In the genomic region with DNA sequence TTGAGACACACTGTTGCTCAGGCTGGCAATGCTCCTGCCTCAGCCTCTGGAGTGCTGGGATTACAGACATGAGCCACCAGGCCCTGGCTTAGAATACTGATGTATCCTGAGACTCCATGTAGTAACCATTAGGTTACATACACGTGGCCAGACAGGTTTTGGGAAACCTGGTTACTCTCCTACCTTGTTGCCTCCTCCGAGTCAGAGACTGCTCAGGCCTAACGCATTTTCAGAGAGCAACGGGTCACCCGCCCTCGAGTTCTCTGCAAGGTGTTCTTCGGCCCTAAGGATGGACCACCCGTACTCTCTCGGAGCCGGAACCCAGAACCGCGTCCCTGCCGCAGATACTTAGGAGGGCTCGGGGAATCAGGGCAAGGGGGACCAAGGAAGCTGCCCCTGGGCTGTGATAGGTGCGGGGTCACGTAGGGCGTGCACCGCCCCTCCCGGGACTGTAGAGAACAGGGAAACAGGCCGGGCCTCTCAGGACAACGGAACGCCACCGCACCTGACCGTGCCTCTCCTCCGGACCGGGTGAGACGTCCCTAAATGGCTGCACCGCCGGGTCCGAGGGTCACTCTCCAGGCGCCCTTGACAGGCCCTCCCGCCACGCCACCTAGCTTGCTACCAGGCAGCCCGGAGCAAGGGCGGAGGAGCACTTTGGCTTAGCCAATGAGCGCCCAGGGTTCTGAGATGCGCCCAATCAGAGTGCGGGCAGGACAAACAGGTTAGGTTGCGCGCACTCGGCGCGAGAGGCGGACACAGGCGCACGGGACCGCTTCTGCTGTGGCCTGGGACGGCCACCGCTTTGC, we compare ENCODE assay signal across 8 mouse cellular contexts. TPM values are rescaled to one million over a fixed set of nuclear protein-coding genes. Genes with fewer than 3 reads are reported as not detected.
A peak's percentile ranks its signal among the peaks of the same experiment; 100 is the strongest.
DNase-seq lines count a peak whose midpoint lies in the region; ATAC-seq and TF ChIP-seq lines count a peak whose summit lies in the region.

A gene (plus strand): TSS at position 728 of the 809 bp plus-strand sequence.

- peak; percentile 74 for TF ChIP-seq POLR2A in ES-Bruce4 (IDR thresholded peaks at IDR 0.05; ENCODE audit: insufficient read depth, low read length)

- ATAC-seq in cerebellum, adult (ENCODE audit: insufficient number of reproducible peaks, low FRiP score, low TSS enrichment) = peak; percentile 98
- peak; percentile 99 for ATAC-seq in forebrain, embryonic 13.5 days
- ATAC-seq in liver, postnatal 0 days = peak; percentile 95
- peak; percentile 99 for ATAC-seq in neural tube, embryonic 14.5 days (ENCODE audit: low read depth)

- DNase-seq in heart, postnatal 10 days = peak; percentile 98
- peak; percentile 93 for DNase-seq in large intestine, adult 2 months (ENCODE audit: low read depth, low spot score)
- DNase-seq in liver, postnatal 0 days = peak; percentile 96
- DNase-seq in testis, postnatal 10 days (ENCODE audit: low spot score) = peak; percentile 93

- H3K9ac ChIP-seq in ES-Bruce4 (ENCODE audit: low read depth, poor library complexity, severe bottlenecking) = peak within 1 kb of the TSS; percentile 93
- peak within 1 kb of the TSS; percentile 90 for H3K9ac ChIP-seq in forebrain, embryonic 13.5 days
- peak within 1 kb of the TSS; percentile 98 for H3K9ac ChIP-seq in liver, postnatal 0 days (replicated peaks)
- H3K9ac ChIP-seq in neural tube, embryonic 14.5 days (replicated peaks; ENCODE audit: low read depth, low read length) = peak within 1 kb of the TSS; percentile 76

- TF ChIP-seq CTCF in ES-Bruce4 (IDR thresholded peaks at IDR 0.05; ENCODE audit: low read depth, low read length) = no peak
- TF ChIP-seq CTCF in liver, postnatal 0 days (IDR thresholded peaks at IDR 0.05; ENCODE audit: low read depth) = peak; percentile 53

- peak within 1 kb of the TSS; percentile 97 for H3K4me3 ChIP-seq in ES-Bruce4 (ENCODE audit: low read depth, low read length)
- peak within 1 kb of the TSS; percentile 93 for H3K4me3 ChIP-seq in forebrain, embryonic 13.5 days
- peak within 1 kb of the TSS; percentile 99 for H3K4me3 ChIP-seq in liver, postnatal 0 days (ENCODE audit: low read depth, low read length)
- peak within 1 kb of the TSS; percentile 82 for H3K4me3 ChIP-seq in neural tube, embryonic 14.5 days (ENCODE audit: low read depth, low read length)

- no peak for TF ChIP-seq EP300 in ES-Bruce4 (IDR thresholded peaks at IDR 0.05; ENCODE audit: insufficient read depth, low read depth, low read length)
- TF ChIP-seq EP300 in liver, postnatal 0 days (IDR thresholded peaks at IDR 0.05; ENCODE audit: low read depth) = no peak

- no peaks in the 10 kb centered on the region for H3K36me3 ChIP-seq in ES-Bruce4 (ENCODE audit: control insufficient read depth, insufficient read depth, low read length, poor library complexity, severe bottlenecking)
- H3K36me3 ChIP-seq in forebrain, embryonic 13.5 days (ENCODE audit: poor library complexity, severe bottlenecking) = peaks cover 3% of the 10 kb centered on the region; the same call in 1 of the 2 replicates
- no peaks in the 10 kb centered on the region for H3K36me3 ChIP-seq in liver, postnatal 0 days (replicated peaks; ENCODE audit: insufficient read depth, low read length)
- no peaks in the 10 kb centered on the region for H3K36me3 ChIP-seq in neural tube, embryonic 14.5 days (ENCODE audit: control insufficient read depth, insufficient read depth, low read length)

- intact Hi-C loops in heart, postnatal 10 days (cut with DNase I) = loop anchor here (1.0 to 5.0 kb wide), 3 partner anchors 17 to 68 kb away; a partner anchor contains a TSS

- no peaks in the 10 kb centered on the region for H3K27me3 ChIP-seq in ES-Bruce4 (ENCODE audit: control insufficient read depth, insufficient read depth, low read length, poor library complexity, severe bottlenecking)
- H3K27me3 ChIP-seq in forebrain, embryonic 13.5 days = no peaks in the 10 kb centered on the region
- H3K27me3 ChIP-seq in liver, postnatal 0 days (ENCODE audit: insufficient read depth, low read length) = no peaks in the 10 kb centered on the region
- H3K27me3 ChIP-seq in neural tube, embryonic 14.5 days (ENCODE audit: control insufficient read depth, insufficient read depth, low read length) = no peaks in the 10 kb centered on the region

- H3K4me1 ChIP-seq in ES-Bruce4 (ENCODE audit: control insufficient read depth, insufficient read depth, low read length) = no peaks in the 10 kb centered on the region
- peaks cover 20% of the 10 kb centered on the region for H3K4me1 ChIP-seq in forebrain, embryonic 13.5 days
- peaks cover 8% of the 10 kb centered on the region for H3K4me1 ChIP-seq in liver, postnatal 0 days (ENCODE audit: insufficient read depth)
- peaks cover 11% of the 10 kb centered on the region; the same call in 1 of the 2 replicates for H3K4me1 ChIP-seq in neural tube, embryonic 14.5 days (ENCODE audit: control insufficient read depth, insufficient read depth, low read length)

- under 1% methylated on average over 47 of the region's 49 CpGs for WGBS in forebrain, embryonic 13.5 days
- 2% methylated on average over 47 of the region's 49 CpGs for WGBS in large intestine, adult 2 months
- WGBS in liver, postnatal 0 days (ENCODE audit: insufficient replicate concordance) = under 1% methylated on average over 49 of the region's 49 CpGs
- WGBS in neural tube, embryonic 14.5 days = under 1% methylated on average over 49 of the region's 49 CpGs

- no peaks in the 10 kb centered on the region for H3K9me3 ChIP-seq in ES-Bruce4 (replicated peaks; ENCODE audit: control insufficient read depth, insufficient read depth, low read length, poor library complexity, severe bottlenecking)
- no peaks in the 10 kb centered on the region for H3K9me3 ChIP-seq in forebrain, embryonic 13.5 days (replicated peaks)
- no peaks in the 10 kb centered on the region for H3K9me3 ChIP-seq in liver, postnatal 0 days (ENCODE audit: low read length)
- H3K9me3 ChIP-seq in neural tube, embryonic 14.5 days (ENCODE audit: control insufficient read depth, low read length) = no peaks in the 10 kb centered on the region

- H3K4me2 ChIP-seq in forebrain, embryonic 13.5 days = peak within 1 kb of the TSS; percentile 85
- peak within 1 kb of the TSS; percentile 83 for H3K4me2 ChIP-seq in liver, postnatal 0 days (ENCODE audit: low read depth, low read length)
- peak within 1 kb of the TSS; percentile 82 for H3K4me2 ChIP-seq in neural tube, embryonic 14.5 days (ENCODE audit: low read depth, low read length)

- H3K27ac ChIP-seq in ES-Bruce4 (ENCODE audit: insufficient read depth, low read length) = peak within 1 kb of the TSS; percentile 39; the same call in 1 of the 2 replicates
- peak within 1 kb of the TSS; percentile 91 for H3K27ac ChIP-seq in forebrain, embryonic 13.5 days
- peak within 1 kb of the TSS; percentile 100 for H3K27ac ChIP-seq in liver, postnatal 0 days (ENCODE audit: low read depth)
- peak within 1 kb of the TSS; percentile 88 for H3K27ac ChIP-seq in neural tube, embryonic 14.5 days (ENCODE audit: low read depth, low read length)

RNA-seq across cellular contexts. Expression of the gene that starts here (rescaled TPM):
- 45.0 and 45.7 TPM in 2 replicates for polyA plus RNA-seq in ES-Bruce4 (2011; ENCODE audit: insufficient read depth, insufficient read length, low read depth, missing spikeins)
- polyA plus RNA-seq in forebrain, embryonic 13.5 days (2015; fragmentation: Nextera tagmentation; extraction: Ambion mirVana) = 82.4 and 87.3 TPM in 2 replicates
- 100 to 1,000 TPM; 184 to 187 TPM for total RNA-seq in heart, postnatal 10 days (2021)
- 35.8 and 43.0 TPM in 2 replicates for polyA plus RNA-seq in large intestine, adult 2 months (2012; rRNA removed)
- 41.7 and 44.7 TPM in 2 replicates for polyA plus RNA-seq in liver, postnatal 0 days (2015; fragmentation: Nextera tagmentation; extraction: Ambion mirVana)
- polyA plus RNA-seq in neural tube, embryonic 14.5 days (2014; fragmentation: Nextera tagmentation; extraction: Ambion mirVana) = 103 and 110 TPM in 2 replicates

Comparison
In these comparisons a context has a peak if more than half of its experiments do, and no peak if none do; other contexts are left out.
1. Peak in every context shown above with its lines: DNase-seq, ATAC-seq, H3K4me3 ChIP-seq and H3K27ac ChIP-seq.
2. H3K27ac ChIP-seq: peak in every context shown above with its lines; median percentile 100 in liver, postnatal 0 days; 91 in forebrain, embryonic 13.5 days; 88 in neural tube, embryonic 14.5 days; 39 in ES-Bruce4.